Mouse (Mus musculus) lung, postnatal 0 days (tissue): ENCODE measurements around the gene Rnf215. TPM values are rescaled to one million over a fixed set of nuclear protein-coding genes. Genes with fewer than 3 reads are reported as not detected.
A peak's percentile ranks its signal among the peaks of the same experiment; 100 is the strongest.

Experiments used
- ATAC-seq: fragments of 200-750 bp; cut with Nextera tagmentation; 2 replicates; pipeline ENCODE4 v1.8.0; 2017; ENCODE audit warnings: moderate library complexity
- DNase-seq: peaks from one replicate; pipeline ENCODE4 v3.0.0-alpha.2; 2016; ENCODE audit warnings: low spot score
- H3K27ac ChIP-seq: fragments of 300-500 bp; sonication (generic); 2 replicates; pipeline ENCODE4 v1.5.1; 2014; ENCODE audit warnings: antibody characterized with exemption, mild to moderate bottlenecking, low read length, mixed read lengths
- H3K27me3 ChIP-seq: fragments of 300-500 bp; sonication (generic); replicated peaks from 2 replicates; pipeline ENCODE4 v1.6.1; 2014; ENCODE audit warnings: low read length, mixed read lengths; ENCODE audit not compliant: insufficient read depth
- H3K36me3 ChIP-seq: fragments of 300-500 bp; sonication (generic); 2 replicates; pipeline ENCODE4 v1.6.1; 2014; ENCODE audit warnings: low read length, mixed read lengths; ENCODE audit not compliant: insufficient read depth
- H3K4me1 ChIP-seq: fragments of 300-500 bp; sonication (generic); 2 replicates; pipeline ENCODE4 v1.6.1; 2014; ENCODE audit warnings: antibody characterized with exemption, low read depth, low read length, mixed read lengths; ENCODE audit not compliant: insufficient read depth
- H3K4me2 ChIP-seq: fragments of 300-500 bp; sonication (generic); replicated peaks from 2 replicates; pipeline ENCODE4 v1.6.1; 2014; ENCODE audit warnings: low read depth, mild to moderate bottlenecking, low read length, moderate library complexity, mixed read lengths
- H3K4me3 ChIP-seq: fragments of 300-500 bp; sonication (generic); 2 replicates; pipeline ENCODE4 v1.5.1; 2014; ENCODE audit warnings: low read depth, low read length
- H3K9ac ChIP-seq: fragments of 300-500 bp; sonication (generic); replicated peaks from 2 replicates; pipeline ENCODE4 v1.6.1; 2014; ENCODE audit warnings: low read depth, mild to moderate bottlenecking
- H3K9me3 ChIP-seq: fragments of 300-500 bp; sonication (generic); 2 replicates; pipeline ENCODE4 v1.6.1; 2016; ENCODE audit warnings: low read length, mixed read lengths
- CTCF ChIP-seq: IDR thresholded peaks from 2 replicates; pipeline ENCODE4 v1.5.1; 2016; ENCODE audit warnings: antibody characterized with exemption, mild to moderate bottlenecking
- EP300 ChIP-seq: IDR thresholded peaks from 2 replicates; pipeline ENCODE4 v1.6.1; 2016; ENCODE audit warnings: antibody characterized with exemption, mild to moderate bottlenecking, control low read depth
- WGBS: fragments of 180-500 bp; shearing (Covaris S2); extraction: QIAGEN DNeasy Blood & Tissue Kit; methylation state at CpG from one replicate; pipeline ENCODE4 v1.1.7; 2014; 5-methylcytosine and 5-hydroxymethylcytosine counted together
- polyA plus RNA-seq: library from polyadenylated mRNA; unstranded; fragments of >200 nt; fragmentation: Nextera tagmentation; extraction: Ambion mirVana; gene quantifications from 2 replicates; pipeline ENCODE4 v1.2.1, GENCODE M21; 2015

Rnf215 gene
- polyA plus RNA-seq, 1 experiment from 2014 or later = 59.0 TPM

DNA sequence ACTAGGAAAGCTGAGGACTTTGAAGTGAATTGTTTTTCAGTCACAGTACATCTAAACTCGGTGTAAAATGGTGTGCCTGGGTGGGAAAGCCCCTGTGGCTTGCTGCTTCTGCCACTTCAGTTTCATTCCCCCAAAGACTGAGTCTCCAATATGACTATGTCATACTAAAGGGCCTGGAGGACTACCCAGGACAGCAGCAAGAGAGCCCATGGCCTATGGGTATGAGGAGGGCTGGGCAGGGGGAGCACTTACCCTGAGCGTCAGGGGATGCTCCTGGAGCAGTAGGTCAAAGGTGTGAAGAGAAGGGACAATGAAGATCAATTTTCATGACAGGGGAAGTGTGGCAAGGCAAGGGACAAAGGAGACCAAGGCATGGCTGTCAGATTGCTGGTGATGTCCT, 4.0 kb downstream of the Rnf215 start:
- no peak overlapping the region for H3K4me3 ChIP-seq
- no peak overlapping the region for H3K9ac ChIP-seq
- no peak overlapping the region for H3K4me2 ChIP-seq
- ATAC-seq = no peak
- WGBS = 71% methylated on average over 2 of the region's 2 CpGs
- TF ChIP-seq CTCF = no peak
- TF ChIP-seq EP300 = no peak
- DNase-seq = no peak
- no peak overlapping the region for H3K27ac ChIP-seq
- H3K9me3 ChIP-seq = no peaks in the 10 kb centered on the region
- H3K27me3 ChIP-seq = no peaks in the 10 kb centered on the region
- peaks cover 12% of the 10 kb centered on the region; the same call in 1 of the 2 replicates for H3K36me3 ChIP-seq
- H3K4me1 ChIP-seq = peaks cover 10% of the 10 kb centered on the region; the same call in 1 of the 2 replicates

DNA sequence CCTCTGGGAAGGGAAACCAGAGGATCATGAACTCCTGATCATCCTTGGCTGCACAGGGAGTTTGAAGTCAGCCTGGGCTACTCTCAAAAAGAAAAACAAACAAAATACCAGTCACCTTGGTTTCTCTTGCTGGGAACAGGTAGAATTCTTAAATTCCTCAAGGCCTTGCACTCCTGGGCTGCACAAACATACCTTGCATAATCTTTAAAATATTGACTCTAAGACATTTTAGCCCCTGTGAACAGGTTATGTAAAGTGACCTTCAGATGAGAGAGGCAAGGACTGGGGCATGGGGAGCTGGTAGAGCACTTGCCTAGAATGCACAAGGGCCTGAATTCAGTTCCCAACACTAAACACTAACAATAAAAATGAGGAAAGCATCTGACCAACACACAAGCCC, 6.5 kb downstream of the Rnf215 start:
- peak; percentile 75 for DNase-seq
- no peak overlapping the region for H3K4me3 ChIP-seq
- H3K4me1 ChIP-seq = peaks cover 2% of the 10 kb centered on the region; the same call in 1 of the 2 replicates
- H3K9ac ChIP-seq = no peak overlapping the region
- H3K36me3 ChIP-seq = peaks cover 12% of the 10 kb centered on the region; the same call in 1 of the 2 replicates
- ATAC-seq = peak; percentile 87
- TF ChIP-seq EP300 (peak; percentile 70), CTCF (no peak)
- no peaks in the 10 kb centered on the region for H3K9me3 ChIP-seq
- H3K4me2 ChIP-seq = no peak overlapping the region
- H3K27ac ChIP-seq = peak overlapping the region; percentile 39; the same call in 1 of the 2 replicates
- no peaks in the 10 kb centered on the region for H3K27me3 ChIP-seq

- DNase-seq (no peak), ATAC-seq (no peak)
- no peak overlapping the region for H3K4me2 ChIP-seq
- H3K9me3 ChIP-seq = no peaks in the 10 kb centered on the region
- 73% methylated on average over 4 of the region's 4 CpGs for WGBS
- no peak overlapping the region for H3K9ac ChIP-seq
- TF ChIP-seq EP300 (no peak), CTCF (no peak)
- H3K4me3 ChIP-seq = no peak overlapping the region
- H3K27me3 ChIP-seq = no peaks in the 10 kb centered on the region
- H3K4me1 ChIP-seq = no peaks in the 10 kb centered on the region
- H3K36me3 ChIP-seq = peaks cover 12% of the 10 kb centered on the region; the same call in 1 of the 2 replicates
- H3K27ac ChIP-seq = peak overlapping the region; percentile 39; the same call in 1 of the 2 replicates
These were observed 7.3 kb downstream of the Rnf215 start for GRCm38 (mm10) chr11:4142352-4142751.

DNA sequence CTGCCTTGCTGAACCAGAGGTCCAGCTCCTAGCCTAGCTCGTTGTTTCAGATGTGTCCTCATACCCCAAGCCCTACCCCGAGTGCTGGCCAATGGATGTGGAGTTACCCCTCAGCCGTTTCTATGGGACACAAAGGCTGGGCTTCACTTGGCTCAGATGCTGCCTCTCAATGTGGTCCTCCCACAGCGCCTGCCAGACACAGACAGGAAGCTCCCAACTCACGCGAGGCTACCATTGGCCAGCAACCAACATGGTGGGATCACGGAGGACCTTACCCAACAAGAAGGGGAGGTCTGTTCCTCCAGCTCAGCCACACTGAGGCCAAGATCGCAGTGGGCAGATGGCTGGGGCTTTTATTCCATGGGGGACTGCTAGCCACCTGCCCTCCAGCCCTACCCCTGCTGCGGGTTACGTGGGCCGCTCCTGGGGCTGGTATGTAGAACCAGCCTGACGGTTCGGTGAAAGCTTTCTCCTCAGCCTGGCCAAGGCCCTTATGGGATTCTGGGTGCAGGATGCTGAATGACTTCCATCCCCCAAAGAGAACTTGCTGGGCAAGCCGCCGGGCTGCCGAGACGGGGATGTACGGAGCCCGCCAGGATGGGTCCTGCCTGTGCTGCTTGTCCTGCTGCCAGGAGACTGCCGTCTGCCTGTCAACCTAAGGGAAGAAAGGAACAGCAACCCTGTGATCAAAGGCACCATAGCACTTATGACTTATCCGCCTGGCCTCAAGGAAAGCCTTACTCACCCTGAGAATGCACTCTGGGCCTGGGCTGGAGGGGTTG, 8.5 kb downstream of the Rnf215 start:
- no peak for TF ChIP-seq EP300
- TF ChIP-seq CTCF = no peak

GRCm38 (mm10) chr11:4146381-4146780, 11.4 kb downstream of the Rnf215 start:
- Histone ChIP-seq H3K4me3 (no peak overlapping the region), H3K36me3 (no peaks in the 10 kb centered on the region), H3K4me2 (no peak overlapping the region), H3K27me3 (no peaks in the 10 kb centered on the region), H3K9me3 (no peaks in the 10 kb centered on the region), H3K4me1 (no peaks in the 10 kb centered on the region), H3K27ac (no peak overlapping the region), H3K9ac (no peak overlapping the region)
- TF ChIP-seq CTCF (no peak), EP300 (no peak)
- ATAC-seq = no peak
- no peak for DNase-seq
- WGBS = 76% methylated on average over 6 of the region's 6 CpGs

More for the DNA sequence above, 8.5 kb downstream of the Rnf215 start:
- 85% methylated on average over 21 of the region's 21 CpGs for WGBS
- DNase-seq (no peak), ATAC-seq (no peak)
- Histone ChIP-seq H3K4me2 (no peak overlapping the region), H3K27ac (no peak overlapping the region), H3K4me1 (no peaks in the 10 kb centered on the region), H3K9me3 (no peaks in the 10 kb centered on the region), H3K36me3 (0 out of 2 replicates have a peak, but pooled peaks cover 9% of the 10 kb centered on the region), H3K27me3 (no peaks in the 10 kb centered on the region), H3K9ac (no peak overlapping the region), H3K4me3 (no peak overlapping the region)

DNA sequence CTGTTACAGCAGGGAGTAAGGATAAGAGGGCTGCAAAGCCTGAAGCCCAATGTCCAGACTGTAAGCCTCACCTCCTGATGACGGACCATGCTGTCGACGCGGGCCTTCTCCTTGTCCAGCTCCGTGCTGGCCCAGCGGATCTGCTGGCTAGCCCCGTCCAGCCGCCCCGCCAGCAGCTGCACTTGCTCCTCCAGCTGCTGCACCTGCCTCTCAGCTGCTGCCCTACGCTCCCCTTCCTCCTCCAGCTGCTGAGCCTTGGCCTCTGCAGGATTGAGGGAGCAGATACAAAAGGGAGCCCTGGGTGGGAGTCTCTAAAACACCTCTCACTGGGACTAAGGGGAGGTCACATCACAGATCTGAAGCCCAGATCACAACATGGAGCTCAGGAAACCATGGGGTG, 12.1 kb downstream of the Rnf215 start:
- 78% methylated on average over 10 of the region's 10 CpGs for WGBS
- Histone ChIP-seq H3K9me3 (no peaks in the 10 kb centered on the region), H3K4me1 (no peaks in the 10 kb centered on the region), H3K4me3 (no peak overlapping the region), H3K27ac (no peak overlapping the region), H3K9ac (no peak overlapping the region), H3K4me2 (no peak overlapping the region), H3K27me3 (no peaks in the 10 kb centered on the region), H3K36me3 (no peaks in the 10 kb centered on the region)
- ATAC-seq (no peak), DNase-seq (no peak)
- no peak for TF ChIP-seq CTCF
- no peak for TF ChIP-seq EP300
